Mouse (Mus musculus) liver, adult 2 months (tissue): ENCODE data around the gene Spx. TPM values are rescaled to one million over a fixed set of nuclear protein-coding genes. Genes with fewer than 3 reads are reported as not detected.

Source experiments
- DNase-seq: peaks from one replicate; pipeline ENCODE4 v3.0.0-alpha.2; 2011; ENCODE audit warnings: low read depth, low spot score; ENCODE audit errors: extremely low read depth
- H3K27ac ChIP-seq: fragments of 200-500 bp; replicated peaks from 2 replicates; pipeline ENCODE4 v1.5.1; 2012; ENCODE audit warnings: low read depth, mild to moderate bottlenecking, control low read depth, inconsistent platforms, low read length; ENCODE audit not compliant: insufficient read depth
- H3K27me3 ChIP-seq: fragments of 200-500 bp; 2 replicates; pipeline ENCODE4 v1.6.1; 2012; ENCODE audit warnings: mild to moderate bottlenecking, moderate library complexity, low read length, inconsistent platforms; ENCODE audit not compliant: control insufficient read depth, insufficient read depth
- H3K36me3 ChIP-seq: fragments of 200-500 bp; 2 replicates; pipeline ENCODE4 v1.6.1; 2012; ENCODE audit warnings: low read length, inconsistent platforms; ENCODE audit not compliant: control insufficient read depth, insufficient read depth
- H3K4me1 ChIP-seq: fragments of 200-500 bp; 2 replicates; pipeline ENCODE4 v1.6.1; 2011; ENCODE audit warnings: low read length; ENCODE audit not compliant: control insufficient read depth, insufficient read depth
- H3K4me3 ChIP-seq: fragments of 200-500 bp; 2 replicates; pipeline ENCODE4 v1.5.1; 2011; ENCODE audit warnings: low read depth, mild to moderate bottlenecking, control low read depth, low read length, moderate library complexity; ENCODE audit not compliant: insufficient read depth
- H3K79me2 ChIP-seq: fragments of 200-500 bp; 2 replicates; pipeline ENCODE4 v1.6.1; 2012; ENCODE audit warnings: inconsistent platforms, mild to moderate bottlenecking, low read length, moderate library complexity; ENCODE audit not compliant: control insufficient read depth, insufficient read depth
- H3K9ac ChIP-seq: fragments of 200-500 bp; 2 replicates; pipeline ENCODE4 v1.6.1; 2012; ENCODE audit warnings: low read depth, mild to moderate bottlenecking, control low read depth, inconsistent platforms, low read length
- CTCF ChIP-seq: fragments of 200-500 bp; IDR thresholded peaks from 2 replicates; pipeline ENCODE4 v1.5.1; 2011; ENCODE audit warnings: low read depth, low read length, control low read depth
- POLR2A ChIP-seq: fragments of 200-500 bp; IDR thresholded peaks from 2 replicates; pipeline ENCODE4 v1.6.1; 2011; ENCODE audit warnings: low read length, control low read depth; ENCODE audit not compliant: insufficient read depth; ENCODE audit errors: extremely low read depth
- WGBS: fragments of 180-500 bp; shearing (Covaris S2); methylation state at CpG from one replicate; pipeline ENCODE4 v1.1.7; 2018; 5-methylcytosine and 5-hydroxymethylcytosine counted together
- polyA plus RNA-seq: library from polyadenylated mRNA; depleted of rRNA; stranded (reverse); fragments of >200 nt; gene quantifications from 2 replicates; pipeline ENCODE4 v1.2.3, GENCODE M21; 2012
- total RNA-seq: library from RNA; depleted of rRNA; stranded (reverse); fragments of >200 nt; gene quantifications from 2 replicates; pipeline ENCODE4 v1.2.3, GENCODE M21; 2014

Gene Spx
- total and polyA plus RNA-seq, 2 experiments = not detected

GRCm38 (mm10) chr6:142411140-142411539 is 2.1 kb upstream of the Spx start:
- no peak overlapping the region for H3K9ac ChIP-seq
- peaks cover 5% of the 10 kb centered on the region; the same call in 1 of the 2 replicates for H3K27me3 ChIP-seq
- WGBS = 48% methylated on average over 1 of the region's 1 CpGs
- no peaks in the 10 kb centered on the region for H3K36me3 ChIP-seq
- H3K27ac ChIP-seq = no peak overlapping the region
- H3K4me3 ChIP-seq = no peak overlapping the region
- no peaks in the 10 kb centered on the region for H3K4me1 ChIP-seq
- TF ChIP-seq CTCF = no peak
- no peak for TF ChIP-seq POLR2A
- H3K79me2 ChIP-seq = no peaks in the 10 kb centered on the region
- DNase-seq = no peak

- Histone ChIP-seq H3K27ac (no peak overlapping the region), H3K9ac (no peak overlapping the region), H3K36me3 (no peaks in the 10 kb centered on the region), H3K4me1 (no peaks in the 10 kb centered on the region), H3K27me3 (peaks cover 5% of the 10 kb centered on the region; the same call in 1 of the 2 replicates), H3K79me2 (no peaks in the 10 kb centered on the region), H3K4me3 (no peak overlapping the region)
- TF ChIP-seq CTCF = no peak
- no peak for TF ChIP-seq POLR2A
- 27% methylated on average over 12 of the region's 12 CpGs for WGBS
- DNase-seq = no peak
Observed at GRCm38 (mm10) chr6:142413845-142414244, 604 bp downstream of the Spx start.

GRCm38 (mm10) chr6:142414597-142414996 is 1.4 kb downstream of the Spx start:
- WGBS = 2% methylated on average over 24 of the region's 24 CpGs
- Histone ChIP-seq H3K27ac (no peak overlapping the region), H3K9ac (no peak overlapping the region)

GRCm38 (mm10) chr6:142424976-142425375 is 11.7 kb downstream of the Spx start:
- H3K4me3 ChIP-seq = no peak overlapping the region
- WGBS = 83% methylated on average over 7 of the region's 7 CpGs
- no peak overlapping the region for H3K27ac ChIP-seq
- no peaks in the 10 kb centered on the region for H3K79me2 ChIP-seq
- no peaks in the 10 kb centered on the region for H3K4me1 ChIP-seq
- no peak for DNase-seq
- peaks cover 76% of the 10 kb centered on the region for H3K36me3 ChIP-seq
- no peaks in the 10 kb centered on the region for H3K27me3 ChIP-seq
- H3K9ac ChIP-seq = no peak overlapping the region
- TF ChIP-seq POLR2A (no peak), CTCF (no peak)

More at GRCm38 (mm10) chr6:142414597-142414996, 1.4 kb downstream of the Spx start:
- peaks cover 5% of the 10 kb centered on the region; the same call in 1 of the 2 replicates for H3K27me3 ChIP-seq
- H3K36me3 ChIP-seq = no peaks in the 10 kb centered on the region
- no peaks in the 10 kb centered on the region for H3K4me1 ChIP-seq
- H3K4me3 ChIP-seq = no peak overlapping the region
- DNase-seq = no peak
- TF ChIP-seq POLR2A (no peak), CTCF (no peak)
- no peaks in the 10 kb centered on the region for H3K79me2 ChIP-seq

- H3K4me3 ChIP-seq = no peak overlapping the region
- DNase-seq = no peak
- H3K27me3 ChIP-seq = no peaks in the 10 kb centered on the region
- TF ChIP-seq POLR2A = no peak
- no peak for TF ChIP-seq CTCF
- H3K27ac ChIP-seq = no peak overlapping the region
- no peak overlapping the region for H3K9ac ChIP-seq
- H3K79me2 ChIP-seq = no peaks in the 10 kb centered on the region
- no peaks in the 10 kb centered on the region for H3K4me1 ChIP-seq
- H3K36me3 ChIP-seq = peaks cover 64% of the 10 kb centered on the region
Observed at GRCm38 (mm10) chr6:142429072-142429471, 15.8 kb downstream of the Spx start.

GRCm38 (mm10) chr6:142451381-142451780 is 38.1 kb downstream of the Spx start:
- DNase-seq = peak; percentile 98
- no peak overlapping the region for H3K4me3 ChIP-seq
- H3K9ac ChIP-seq = no peak overlapping the region
- no peaks in the 10 kb centered on the region; the same call in 1 of the 2 replicates for H3K4me1 ChIP-seq
- no peaks in the 10 kb centered on the region for H3K27me3 ChIP-seq
- H3K36me3 ChIP-seq = peaks cover 66% of the 10 kb centered on the region; the same call in 1 of the 2 replicates
- 21% methylated on average over 12 of the region's 12 CpGs for WGBS
- peak overlapping the region; percentile 6; the same call in 1 of the 2 replicates for H3K27ac ChIP-seq
- TF ChIP-seq POLR2A (no peak), CTCF (no peak)
- no peaks in the 10 kb centered on the region for H3K79me2 ChIP-seq
